Mouse (Mus musculus) lung, postnatal 0 days (tissue): ENCODE results near the gene Gdf1. TPM values are rescaled to one million over a fixed set of nuclear protein-coding genes. Genes with fewer than 3 reads are reported as not detected.

ENCODE experiments used
- ATAC-seq: fragments of 200-750 bp; cut with Nextera tagmentation; 2 replicates; pipeline ENCODE4 v1.8.0; 2017; ENCODE audit warnings: moderate library complexity
- DNase-seq: peaks from one replicate; pipeline ENCODE4 v3.0.0-alpha.2; 2016; ENCODE audit warnings: low spot score
- H3K27ac ChIP-seq: fragments of 300-500 bp; sonication (generic); 2 replicates; pipeline ENCODE4 v1.5.1; 2014; ENCODE audit warnings: antibody characterized with exemption, mild to moderate bottlenecking, low read length, mixed read lengths
- H3K27me3 ChIP-seq: fragments of 300-500 bp; sonication (generic); replicated peaks from 2 replicates; pipeline ENCODE4 v1.6.1; 2014; ENCODE audit warnings: low read length, mixed read lengths; ENCODE audit not compliant: insufficient read depth
- H3K36me3 ChIP-seq: fragments of 300-500 bp; sonication (generic); 2 replicates; pipeline ENCODE4 v1.6.1; 2014; ENCODE audit warnings: low read length, mixed read lengths; ENCODE audit not compliant: insufficient read depth
- H3K4me1 ChIP-seq: fragments of 300-500 bp; sonication (generic); 2 replicates; pipeline ENCODE4 v1.6.1; 2014; ENCODE audit warnings: antibody characterized with exemption, low read depth, low read length, mixed read lengths; ENCODE audit not compliant: insufficient read depth
- H3K4me2 ChIP-seq: fragments of 300-500 bp; sonication (generic); replicated peaks from 2 replicates; pipeline ENCODE4 v1.6.1; 2014; ENCODE audit warnings: low read depth, mild to moderate bottlenecking, low read length, moderate library complexity, mixed read lengths
- H3K4me3 ChIP-seq: fragments of 300-500 bp; sonication (generic); 2 replicates; pipeline ENCODE4 v1.5.1; 2014; ENCODE audit warnings: low read depth, low read length
- H3K9ac ChIP-seq: fragments of 300-500 bp; sonication (generic); replicated peaks from 2 replicates; pipeline ENCODE4 v1.6.1; 2014; ENCODE audit warnings: low read depth, mild to moderate bottlenecking
- H3K9me3 ChIP-seq: fragments of 300-500 bp; sonication (generic); 2 replicates; pipeline ENCODE4 v1.6.1; 2016; ENCODE audit warnings: low read length, mixed read lengths
- CTCF ChIP-seq: IDR thresholded peaks from 2 replicates; pipeline ENCODE4 v1.5.1; 2016; ENCODE audit warnings: antibody characterized with exemption, mild to moderate bottlenecking
- EP300 ChIP-seq: IDR thresholded peaks from 2 replicates; pipeline ENCODE4 v1.6.1; 2016; ENCODE audit warnings: antibody characterized with exemption, mild to moderate bottlenecking, control low read depth
- WGBS: fragments of 180-500 bp; shearing (Covaris S2); extraction: QIAGEN DNeasy Blood & Tissue Kit; methylation state at CpG from one replicate; pipeline ENCODE4 v1.1.7; 2014; 5-methylcytosine and 5-hydroxymethylcytosine counted together
- polyA plus RNA-seq: library from polyadenylated mRNA; unstranded; fragments of >200 nt; fragmentation: Nextera tagmentation; extraction: Ambion mirVana; gene quantifications from 2 replicates; pipeline ENCODE4 v1.2.1, GENCODE M21; 2015

Gdf1 gene
- polyA plus RNA-seq, 1 experiment from 2014 or later, result 0.33 TPM

DNA sequence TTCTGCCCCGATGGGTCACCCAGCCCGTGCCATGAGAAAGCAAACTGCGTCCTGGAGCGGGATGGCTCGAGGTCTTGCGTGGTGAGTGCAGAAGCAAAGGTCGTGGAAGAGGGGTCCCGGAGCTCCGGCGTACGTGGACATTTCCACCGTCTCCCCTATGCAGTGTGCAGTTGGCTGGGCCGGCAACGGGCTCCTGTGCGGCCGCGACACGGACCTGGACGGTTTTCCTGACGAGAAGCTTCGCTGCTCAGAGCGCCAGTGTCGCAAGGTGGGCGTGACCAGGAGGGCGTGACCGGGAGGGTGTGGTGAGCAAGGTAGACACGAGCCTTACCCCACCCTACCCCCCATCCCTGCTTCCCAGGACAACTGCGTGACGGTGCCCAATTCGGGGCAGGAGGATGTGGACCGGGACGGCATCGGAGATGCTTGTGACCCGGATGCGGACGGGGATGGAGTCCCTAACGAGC lies 46.7 kb downstream of the Gdf1 start:
- H3K4me1 ChIP-seq, result peaks cover 9% of the 10 kb centered on the region; the same call in 1 of the 2 replicates
- no peaks in the 10 kb centered on the region for H3K9me3 ChIP-seq
- no peak overlapping the region; the same call in 1 of the 2 replicates for H3K4me3 ChIP-seq
- ATAC-seq (no peak), DNase-seq (no peak)
- peak overlapping the region; percentile 28; the same call in 1 of the 2 replicates for H3K4me2 ChIP-seq
- 6% methylated on average over 30 of the region's 37 CpGs for WGBS
- peaks cover 54% of the 10 kb centered on the region for H3K27me3 ChIP-seq
- H3K36me3 ChIP-seq, result no peaks in the 10 kb centered on the region
- H3K27ac ChIP-seq, result no peak overlapping the region
- TF ChIP-seq EP300 (no peak), CTCF (no peak)
- no peak overlapping the region for H3K9ac ChIP-seq

DNA sequence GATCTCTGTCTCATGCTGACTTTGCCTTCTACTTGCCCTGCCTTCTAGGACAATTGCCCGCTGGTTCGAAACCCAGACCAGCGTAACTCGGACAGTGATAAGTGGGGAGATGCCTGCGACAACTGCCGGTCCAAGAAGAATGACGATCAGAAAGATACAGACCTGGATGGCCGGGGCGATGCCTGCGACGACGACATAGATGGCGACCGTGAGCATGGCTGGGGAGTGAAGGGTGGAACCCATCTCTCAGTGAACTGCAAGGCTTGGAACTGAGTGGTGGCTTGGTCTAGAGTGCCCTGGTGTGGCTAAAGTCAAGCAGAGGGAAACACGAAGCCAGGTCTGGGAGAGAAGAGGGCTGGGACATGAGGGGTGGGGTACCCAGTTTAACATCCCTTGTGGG lies 47.4 kb downstream of the Gdf1 start:
- DNase-seq (no peak), ATAC-seq (no peak)
- Histone ChIP-seq H3K27me3 (peaks cover 54% of the 10 kb centered on the region), H3K4me3 (no peak overlapping the region), H3K9ac (no peak overlapping the region), H3K4me1 (peaks cover 9% of the 10 kb centered on the region; the same call in 1 of the 2 replicates), H3K9me3 (no peaks in the 10 kb centered on the region), H3K4me2 (no peak overlapping the region), H3K36me3 (no peaks in the 10 kb centered on the region), H3K27ac (no peak overlapping the region)
- 15% methylated on average over 15 of the region's 15 CpGs for WGBS
- TF ChIP-seq EP300 (no peak), CTCF (no peak; the same call in 1 of the 2 replicates)

DNA sequence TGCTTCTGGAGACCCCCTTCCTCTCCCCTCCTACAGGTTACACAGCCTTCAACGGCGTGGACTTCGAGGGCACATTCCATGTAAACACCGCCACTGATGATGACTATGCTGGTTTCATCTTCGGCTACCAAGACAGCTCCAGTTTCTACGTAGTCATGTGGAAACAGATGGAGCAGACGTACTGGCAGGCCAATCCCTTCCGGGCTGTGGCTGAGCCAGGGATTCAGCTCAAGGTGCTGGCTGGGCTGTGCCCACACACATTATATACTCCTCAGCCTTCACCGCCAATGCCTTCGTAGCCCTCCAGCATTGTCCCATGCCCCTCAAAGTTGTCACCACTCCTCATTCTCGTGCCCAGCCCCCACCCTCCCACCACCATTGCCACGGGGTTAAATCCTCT lies 50.5 kb downstream of the Gdf1 start:
- 82% methylated on average over 12 of the region's 12 CpGs for WGBS
- no peaks in the 10 kb centered on the region for H3K9me3 ChIP-seq
- peaks cover 2% of the 10 kb centered on the region; the same call in 1 of the 2 replicates for H3K4me1 ChIP-seq
- no peak overlapping the region for H3K9ac ChIP-seq
- peaks cover 29% of the 10 kb centered on the region for H3K27me3 ChIP-seq
- no peaks in the 10 kb centered on the region for H3K36me3 ChIP-seq
- no peak overlapping the region for H3K4me3 ChIP-seq
- DNase-seq (no peak), ATAC-seq (no peak)
- no peak overlapping the region for H3K27ac ChIP-seq
- TF ChIP-seq CTCF, result no peak
- TF ChIP-seq EP300, result no peak
- H3K4me2 ChIP-seq, result no peak overlapping the region

Other genes with a start within 250 kb of the Gdf1 start
- gene Hapln4, start 246.4 kb upstream of the Gdf1 start, polyA plus RNA-seq, result not detected in 2 replicates
- 0.05 and 0.06 TPM in 2 replicates for gene Ncan, start 208.9 kb upstream of the Gdf1 start, polyA plus RNA-seq
- 27.8 and 32.0 TPM in 2 replicates for gene Nr2c2ap, start 198.5 kb upstream of the Gdf1 start, polyA plus RNA-seq
- gene Rfxank, start 190.7 kb upstream of the Gdf1 start, polyA plus RNA-seq, result 11.9 and 12.7 TPM in 2 replicates
- 33.4 and 34.2 TPM in 2 replicates for gene Borcs8, start 190.3 kb upstream of the Gdf1 start, polyA plus RNA-seq
- 0.11 and 0.29 TPM in 2 replicates for gene Mef2b, start 190.1 kb upstream of the Gdf1 start, polyA plus RNA-seq
- gene Tmem161a, start 157.5 kb upstream of the Gdf1 start, polyA plus RNA-seq, result 45.0 and 45.8 TPM in 2 replicates
- gene Slc25a42, start 117.5 kb upstream of the Gdf1 start, polyA plus RNA-seq, result 4.0 and 4.3 TPM in 2 replicates
- gene Sugp2, start 95.6 kb upstream of the Gdf1 start, polyA plus RNA-seq, result 12.3 and 13.6 TPM in 2 replicates
- gene Armc6, start 95.4 kb upstream of the Gdf1 start, polyA plus RNA-seq, result 10.4 and 11.9 TPM in 2 replicates
- gene Homer3, start 47.0 kb upstream of the Gdf1 start, polyA plus RNA-seq, result 54.1 and 61.1 TPM in 2 replicates
- 29.9 and 32.5 TPM in 2 replicates for gene Ddx49, start 27.3 kb upstream of the Gdf1 start, polyA plus RNA-seq
- gene Cope, start 27.3 kb upstream of the Gdf1 start, polyA plus RNA-seq, result 266 and 297 TPM in 2 replicates
- 0.63 and 1.6 TPM in 2 replicates for gene Cers1, start 14.0 kb upstream of the Gdf1 start, polyA plus RNA-seq
- 10.4 and 11.1 TPM in 2 replicates for gene Upf1, start 23.5 kb downstream of the Gdf1 start, polyA plus RNA-seq
- gene Comp, start 43.7 kb downstream of the Gdf1 start, polyA plus RNA-seq, result 0.13 and 0.29 TPM in 2 replicates
- gene Crtc1, start 109.8 kb downstream of the Gdf1 start, polyA plus RNA-seq, result 5.1 and 7.0 TPM in 2 replicates
- gene Klhl26, start 147.2 kb downstream of the Gdf1 start, polyA plus RNA-seq, result 19.0 and 21.6 TPM in 2 replicates
- 4.1 and 5.2 TPM in 2 replicates for gene Tmem59l, start 157.5 kb downstream of the Gdf1 start, polyA plus RNA-seq
- 98.7 and 112 TPM in 2 replicates for gene Crlf1, start 163.3 kb downstream of the Gdf1 start, polyA plus RNA-seq
- gene Rex1bd, start 176.9 kb downstream of the Gdf1 start, polyA plus RNA-seq, result 103 and 117 TPM in 2 replicates
- 723 and 836 TPM in 2 replicates for gene Uba52, start 181.0 kb downstream of the Gdf1 start, polyA plus RNA-seq
- 222 and 228 TPM in 2 replicates for gene Fkbp8, start 197.9 kb downstream of the Gdf1 start, polyA plus RNA-seq
- gene Kxd1, start 198.1 kb downstream of the Gdf1 start, polyA plus RNA-seq, result 56.1 and 62.4 TPM in 2 replicates
- 11.8 and 13.0 TPM in 2 replicates for gene Ell, start 209.6 kb downstream of the Gdf1 start, polyA plus RNA-seq